Mouse (Mus musculus): ENCODE measurements around the gene Lsamp. TPM values are rescaled to one million over a fixed set of nuclear protein-coding genes. Genes with fewer than 3 reads are reported as not detected.

The Lsamp gene
- polyA plus RNA-seq (2015; fragmentation: Nextera tagmentation; extraction: Ambion mirVana): 27.9 and 37.8 TPM in 2 replicates

DNA sequence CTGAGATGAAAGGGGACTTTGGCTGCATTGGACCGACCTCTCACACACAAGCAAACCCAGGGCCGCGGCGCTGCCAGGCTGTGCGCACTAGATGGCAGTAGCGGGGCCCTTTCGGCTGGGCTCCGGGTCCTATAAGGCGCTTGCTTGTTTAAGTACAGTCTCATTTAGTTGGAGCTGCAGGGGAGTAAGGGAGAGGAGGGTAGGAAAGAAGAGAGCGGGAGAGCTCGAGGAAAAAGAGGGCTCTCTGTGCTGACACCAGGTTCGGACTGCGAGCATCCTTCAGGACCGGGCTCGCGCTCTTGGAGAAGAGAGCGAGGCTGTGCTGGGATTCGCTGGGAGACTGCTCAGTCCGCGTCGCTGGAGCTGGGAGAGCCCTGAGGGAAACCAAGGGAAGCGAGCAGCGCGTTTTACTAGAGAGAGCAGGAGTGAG, at the start of gene Lsamp:
TSS of gene Lsamp (plus strand) at position 157 of the 430 bp plus-strand sequence.
- no peaks in the 10 kb centered on the region for H3K36me3 ChIP-seq (ENCODE audit: poor library complexity, severe bottlenecking)

DNA sequence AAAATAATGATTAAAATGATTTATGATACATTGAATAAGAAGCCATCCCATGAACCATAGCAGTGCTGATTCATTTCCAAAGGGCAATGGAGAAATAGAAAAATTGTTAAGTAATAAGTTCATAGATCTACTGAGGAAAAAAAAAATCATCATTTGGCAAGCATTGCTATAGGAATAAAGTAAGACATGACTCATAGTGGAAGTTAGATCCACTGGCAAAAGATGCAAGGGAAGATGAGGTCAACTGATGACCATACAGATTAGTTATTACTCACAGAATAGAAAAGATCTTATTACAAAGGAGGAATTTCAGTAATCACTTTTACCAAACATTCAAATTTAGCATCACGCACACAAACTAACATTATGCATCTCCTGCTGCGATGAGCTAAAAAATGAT, 26.5 kb upstream of the Lsamp start:
- Histone ChIP-seq H3K9ac (no peak overlapping the region), H3K4me2 (no peak overlapping the region), H3K9me3 (replicated peaks) (no peaks in the 10 kb centered on the region), H3K36me3 (ENCODE audit: poor library complexity, severe bottlenecking) (no peaks in the 10 kb centered on the region), H3K27me3 (no peaks in the 10 kb centered on the region), H3K27ac (no peak overlapping the region), H3K4me1 (no peaks in the 10 kb centered on the region), H3K4me3 (no peak overlapping the region)
- ATAC-seq: no peak
- WGBS: 91% methylated on average over 2 of the region's 2 CpGs

More for the DNA sequence above, at the start of gene Lsamp:
- no peaks in the 10 kb centered on the region for H3K9me3 ChIP-seq (replicated peaks)
- H3K27me3 ChIP-seq: no peaks in the 10 kb centered on the region
- peak; percentile 98 for ATAC-seq
- peak within 1 kb of the TSS; percentile 90 for H3K4me2 ChIP-seq
- peak within 1 kb of the TSS; percentile 77 for H3K9ac ChIP-seq
- H3K4me3 ChIP-seq: peak within 1 kb of the TSS; percentile 65
- H3K27ac ChIP-seq: no peak within 1 kb of the TSS
- H3K4me1 ChIP-seq: 0 out of 2 replicates have a peak, but pooled peaks cover 5% of the 10 kb centered on the region
- under 1% methylated on average over 24 of the region's 24 CpGs for WGBS

DNA sequence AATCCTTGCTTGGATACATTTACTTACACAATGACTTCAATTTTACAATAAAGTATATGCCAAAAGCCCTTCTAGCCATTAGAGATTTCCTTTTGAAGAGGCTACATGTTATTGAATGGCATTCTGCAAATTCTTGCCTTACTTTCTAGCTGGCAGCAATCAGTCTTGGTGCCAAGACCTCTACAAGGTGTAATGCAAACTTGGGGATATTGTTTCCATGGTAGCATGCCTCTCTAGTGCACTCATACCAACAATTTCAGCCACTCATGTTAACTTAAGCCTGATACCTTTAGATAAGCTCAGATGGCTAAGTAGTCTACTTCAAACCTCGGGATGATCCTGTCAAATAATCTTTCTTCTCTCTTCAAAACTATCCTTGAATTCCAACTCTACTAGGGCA, 11.4 kb upstream of the Lsamp start:
- Histone ChIP-seq H3K9me3 (replicated peaks) (no peaks in the 10 kb centered on the region), H3K27ac (no peak overlapping the region), H3K4me1 (no peaks in the 10 kb centered on the region), H3K27me3 (no peaks in the 10 kb centered on the region), H3K9ac (no peak overlapping the region), H3K4me3 (no peak overlapping the region), H3K36me3 (ENCODE audit: poor library complexity, severe bottlenecking) (no peaks in the 10 kb centered on the region), H3K4me2 (no peak overlapping the region)
- 73% methylated on average over 1 of the region's 1 CpGs for WGBS
- ATAC-seq: no peak

DNA sequence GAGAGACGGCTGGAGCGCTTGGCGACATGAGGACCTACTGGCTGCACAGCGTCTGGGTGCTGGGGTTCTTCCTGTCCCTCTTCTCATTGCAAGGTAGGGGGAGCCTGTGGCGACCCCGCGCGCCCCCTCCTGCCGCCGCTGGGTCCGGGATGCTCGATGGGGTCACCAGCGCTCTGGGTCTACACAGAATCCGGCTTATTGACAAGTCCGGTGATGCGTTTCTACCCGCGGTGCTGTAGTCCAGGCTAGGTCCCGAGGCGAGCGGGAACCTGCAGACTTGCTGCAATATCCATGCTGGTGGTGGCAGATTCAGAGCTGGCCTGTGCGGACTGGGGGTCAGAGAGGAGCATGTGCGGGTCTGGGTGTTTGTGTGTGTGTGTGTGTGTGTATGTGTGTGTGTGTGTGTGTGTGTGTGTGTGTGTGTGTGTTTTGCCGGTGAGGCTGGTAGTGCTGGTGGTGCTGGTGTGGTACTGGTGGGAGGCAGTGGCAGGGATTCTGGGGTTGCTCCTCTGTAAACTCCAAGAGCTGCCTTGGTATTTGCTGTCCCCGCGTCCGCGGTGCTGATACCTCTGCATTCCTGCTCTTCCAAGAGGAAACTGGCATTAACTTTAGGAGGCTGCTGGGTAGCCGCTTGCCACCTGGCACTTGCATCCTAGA, 602 bp downstream of the Lsamp start:
- Histone ChIP-seq H3K4me1 (0 out of 2 replicates have a peak, but pooled peaks cover 5% of the 10 kb centered on the region), H3K36me3 (ENCODE audit: poor library complexity, severe bottlenecking) (no peaks in the 10 kb centered on the region), H3K4me3 (peak overlapping the region; percentile 65), H3K4me2 (peak overlapping the region; percentile 90), H3K9me3 (replicated peaks) (no peaks in the 10 kb centered on the region), H3K27ac (no peak overlapping the region), H3K9ac (peak overlapping the region; percentile 77), H3K27me3 (no peaks in the 10 kb centered on the region)
- peak; percentile 68 for ATAC-seq
- WGBS: 1% methylated on average over 28 of the region's 29 CpGs

DNA sequence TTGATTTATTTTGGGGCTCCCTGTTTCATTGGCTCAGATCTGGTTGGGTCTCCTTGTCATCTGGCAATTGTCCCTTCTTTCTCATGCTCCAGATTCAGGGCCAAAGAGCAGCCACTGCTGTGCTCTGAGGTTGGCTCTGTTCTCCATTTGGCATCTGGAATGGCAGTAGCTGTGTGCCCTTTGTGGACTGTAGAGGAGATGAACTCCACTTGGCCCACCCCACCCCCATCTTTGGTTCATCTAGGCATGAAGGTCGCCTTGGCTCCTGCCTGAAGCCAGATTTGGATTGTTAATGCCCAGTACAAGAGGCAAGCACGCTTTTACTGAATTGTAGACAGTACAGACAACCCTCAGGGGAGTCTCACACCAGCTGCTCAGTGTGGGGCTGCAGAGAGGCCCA, 4.3 kb downstream of the Lsamp start:
- WGBS: 63% methylated on average over 2 of the region's 2 CpGs

DNA sequence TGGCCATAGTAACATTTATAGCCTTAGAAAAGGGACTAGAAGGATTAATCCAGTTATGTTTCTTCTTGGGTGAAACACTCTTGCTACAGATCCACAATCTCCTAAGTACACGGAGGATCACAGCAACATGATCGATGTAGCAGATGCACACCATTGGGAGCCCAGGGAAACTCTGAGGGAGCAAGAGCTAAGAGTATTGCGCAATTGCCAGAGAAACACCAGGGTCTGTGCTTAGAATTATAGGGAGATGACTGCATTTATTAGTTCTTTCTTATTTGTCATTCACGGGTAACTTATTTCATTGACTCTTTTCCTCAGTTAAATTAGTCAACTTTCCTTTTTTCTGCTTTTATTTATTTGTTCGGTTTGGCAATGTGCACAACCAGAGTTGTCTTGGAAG, 10.7 kb downstream of the Lsamp start:
- H3K9ac ChIP-seq: no peak overlapping the region
- ATAC-seq: no peak
- H3K4me2 ChIP-seq: no peak overlapping the region
- WGBS: 94% methylated on average over 5 of the region's 5 CpGs
- no peak overlapping the region for H3K27ac ChIP-seq
- H3K27me3 ChIP-seq: no peaks in the 10 kb centered on the region
- H3K9me3 ChIP-seq (replicated peaks): no peaks in the 10 kb centered on the region
- H3K4me3 ChIP-seq: no peak overlapping the region
- no peaks in the 10 kb centered on the region for H3K4me1 ChIP-seq
- H3K36me3 ChIP-seq (ENCODE audit: poor library complexity, severe bottlenecking): no peaks in the 10 kb centered on the region

More for the DNA sequence above, 4.3 kb downstream of the Lsamp start:
- Histone ChIP-seq H3K27me3 (no peaks in the 10 kb centered on the region), H3K4me2 (no peak overlapping the region), H3K9me3 (replicated peaks) (no peaks in the 10 kb centered on the region), H3K27ac (no peak overlapping the region), H3K4me1 (0 out of 2 replicates have a peak, but pooled peaks cover 5% of the 10 kb centered on the region), H3K4me3 (no peak overlapping the region), H3K9ac (no peak overlapping the region), H3K36me3 (ENCODE audit: poor library complexity, severe bottlenecking) (no peaks in the 10 kb centered on the region)
- no peak for ATAC-seq

DNA sequence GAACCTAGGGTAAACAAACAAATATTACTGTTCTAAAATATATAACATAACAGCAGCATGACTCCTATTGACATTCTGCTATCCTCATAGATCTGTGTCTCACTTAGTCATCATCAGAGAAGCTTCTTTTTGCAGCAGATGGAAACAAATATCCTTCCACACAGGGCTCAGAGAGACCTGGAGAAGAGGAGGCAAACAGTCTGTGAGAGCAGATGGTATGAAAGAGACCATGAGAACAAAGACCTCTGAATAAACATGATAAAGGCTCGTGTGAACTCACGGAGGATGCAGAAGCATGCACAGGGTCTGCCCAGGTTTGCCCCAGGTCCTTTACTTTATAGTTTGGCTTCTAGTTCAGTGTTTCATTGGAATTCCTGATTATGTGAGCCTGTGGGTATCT, 24.6 kb downstream of the Lsamp start:
- no peak overlapping the region for H3K4me2 ChIP-seq

DNA sequence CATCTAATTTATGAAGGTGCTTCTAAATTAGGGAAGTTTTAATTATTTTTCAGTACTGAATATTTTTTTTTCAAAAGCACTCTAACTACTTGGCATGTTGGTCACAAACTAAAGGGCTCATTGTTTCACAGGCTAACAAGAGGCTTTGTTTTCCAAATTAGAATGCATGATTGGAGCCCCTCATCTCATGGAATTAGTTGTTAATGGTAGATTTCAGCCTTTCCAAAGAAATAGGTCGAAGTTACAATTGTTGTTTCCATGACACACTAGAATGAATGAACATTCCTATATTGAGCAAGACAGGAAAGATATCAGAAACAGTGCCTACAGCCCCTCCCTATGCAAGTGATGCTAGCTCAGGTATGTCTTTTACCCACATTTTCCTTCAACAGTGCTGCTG, 26.9 kb downstream of the Lsamp start:
- Histone ChIP-seq H3K9ac (no peak overlapping the region), H3K4me1 (no peaks in the 10 kb centered on the region), H3K4me2 (no peak overlapping the region), H3K9me3 (replicated peaks) (no peaks in the 10 kb centered on the region), H3K27me3 (no peaks in the 10 kb centered on the region), H3K4me3 (no peak overlapping the region), H3K27ac (no peak overlapping the region), H3K36me3 (ENCODE audit: poor library complexity, severe bottlenecking) (no peaks in the 10 kb centered on the region)
- 26% methylated on average over 1 of the region's 1 CpGs for WGBS
- no peak for ATAC-seq

More for the DNA sequence above, 24.6 kb downstream of the Lsamp start:
- Histone ChIP-seq H3K27me3 (no peaks in the 10 kb centered on the region), H3K9me3 (replicated peaks) (no peaks in the 10 kb centered on the region), H3K4me1 (no peaks in the 10 kb centered on the region), H3K36me3 (ENCODE audit: poor library complexity, severe bottlenecking) (no peaks in the 10 kb centered on the region), H3K27ac (no peak overlapping the region), H3K4me3 (no peak overlapping the region), H3K9ac (no peak overlapping the region)
- 64% methylated on average over 2 of the region's 2 CpGs for WGBS
- ATAC-seq: no peak

DNA sequence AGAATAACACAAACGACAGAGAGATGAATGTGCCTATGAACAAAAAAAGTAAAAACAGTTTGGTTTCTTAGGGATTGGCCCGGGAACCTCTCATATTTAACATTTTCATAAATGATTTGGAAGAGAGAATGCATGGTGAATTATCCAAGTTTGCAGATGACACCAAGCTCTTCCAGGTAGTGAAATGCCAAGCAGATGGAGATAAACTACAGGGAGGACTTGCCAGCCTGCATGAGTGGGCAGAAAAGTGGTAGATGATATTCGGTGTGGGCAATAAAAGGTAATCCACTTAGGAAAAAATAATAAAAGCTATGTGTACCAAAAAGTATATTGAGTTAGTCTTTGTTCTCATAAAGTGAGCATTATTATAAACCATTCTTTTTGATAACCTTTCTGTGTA, 38.5 kb downstream of the Lsamp start:
- Histone ChIP-seq H3K36me3 (ENCODE audit: poor library complexity, severe bottlenecking) (no peaks in the 10 kb centered on the region), H3K27me3 (no peaks in the 10 kb centered on the region)
- no peak for ATAC-seq

DNA sequence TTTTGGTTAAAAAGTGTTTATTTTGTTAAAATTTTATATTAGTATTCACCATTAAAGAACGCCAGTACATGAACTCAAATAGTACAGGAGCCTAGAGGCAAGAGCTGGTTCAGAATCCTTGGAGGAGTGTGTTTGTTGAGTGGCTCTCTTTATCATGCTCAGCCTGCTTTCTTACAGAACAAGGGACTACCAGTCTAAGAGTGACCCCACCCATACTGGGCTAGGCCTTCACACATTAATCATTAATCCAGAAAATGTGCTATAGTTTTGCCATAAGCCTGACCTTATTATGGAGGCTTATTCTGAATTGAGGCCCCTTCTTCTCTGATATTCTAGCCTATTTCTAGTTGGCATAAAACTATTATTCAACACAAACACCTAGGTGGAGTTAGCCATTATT, 52.6 kb downstream of the Lsamp start:
- no peak for ATAC-seq
- H3K9me3 ChIP-seq (replicated peaks): no peaks in the 10 kb centered on the region
- no peak overlapping the region for H3K27ac ChIP-seq
- 95% methylated on average over 1 of the region's 1 CpGs for WGBS
- no peak overlapping the region for H3K9ac ChIP-seq
- no peaks in the 10 kb centered on the region for H3K27me3 ChIP-seq
- H3K4me3 ChIP-seq: no peak overlapping the region
- no peak overlapping the region for H3K4me2 ChIP-seq
- no peaks in the 10 kb centered on the region for H3K4me1 ChIP-seq
- H3K36me3 ChIP-seq (ENCODE audit: poor library complexity, severe bottlenecking): no peaks in the 10 kb centered on the region

More for the DNA sequence above, 38.5 kb downstream of the Lsamp start:
- no peak overlapping the region for H3K27ac ChIP-seq
- no peak overlapping the region for H3K4me2 ChIP-seq
- H3K9ac ChIP-seq: no peak overlapping the region
- no peaks in the 10 kb centered on the region for H3K4me1 ChIP-seq
- 92% methylated on average over 3 of the region's 3 CpGs for WGBS
- no peaks in the 10 kb centered on the region for H3K9me3 ChIP-seq (replicated peaks)
- H3K4me3 ChIP-seq: no peak overlapping the region

DNA sequence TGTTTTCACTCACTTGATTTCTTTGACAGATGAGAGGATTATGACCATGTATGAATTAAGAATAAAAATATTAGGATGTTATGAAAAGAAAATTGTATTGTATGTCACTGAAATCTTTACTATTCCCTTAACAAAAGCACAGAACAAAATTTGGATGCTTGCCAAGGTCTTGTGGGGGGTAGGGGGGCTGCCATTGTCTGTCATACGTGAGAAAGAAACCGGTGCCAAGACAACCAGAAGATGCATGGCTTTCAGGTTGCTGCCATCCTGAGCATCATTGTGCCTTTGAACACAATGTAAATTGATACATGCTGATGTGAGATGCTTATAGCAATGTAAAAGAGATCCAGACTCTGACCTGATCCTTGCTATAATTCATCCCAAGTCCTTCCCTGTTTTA, 75.4 kb downstream of the Lsamp start:
- no peaks in the 10 kb centered on the region for H3K27me3 ChIP-seq
- ATAC-seq: no peak
- H3K27ac ChIP-seq: no peak overlapping the region
- H3K4me3 ChIP-seq: no peak overlapping the region
- no peaks in the 10 kb centered on the region for H3K9me3 ChIP-seq (replicated peaks)
- H3K4me2 ChIP-seq: no peak overlapping the region
- no peaks in the 10 kb centered on the region for H3K36me3 ChIP-seq (ENCODE audit: poor library complexity, severe bottlenecking)
- WGBS: 27% methylated on average over 2 of the region's 2 CpGs
- no peaks in the 10 kb centered on the region for H3K4me1 ChIP-seq
- H3K9ac ChIP-seq: no peak overlapping the region

DNA sequence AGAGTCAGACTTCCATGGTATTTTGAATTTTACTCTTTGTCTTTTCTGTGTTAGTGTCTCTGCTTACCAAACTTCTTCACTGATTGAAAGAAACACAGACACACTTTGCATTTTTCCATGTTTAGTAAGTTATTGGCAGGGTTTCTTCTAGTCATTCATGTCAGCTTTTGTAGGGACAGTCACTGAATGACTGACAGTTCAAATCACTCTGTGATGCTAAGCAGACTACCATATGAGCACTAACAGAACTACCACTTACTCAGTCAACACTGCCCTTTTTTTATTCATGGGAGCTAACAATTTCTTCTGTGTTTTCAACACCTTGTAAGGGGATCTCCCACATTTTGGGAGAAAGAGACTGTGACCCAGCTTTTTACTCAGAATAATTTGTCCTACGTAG, 75.8 kb downstream of the Lsamp start:
- H3K9me3 ChIP-seq (replicated peaks): no peaks in the 10 kb centered on the region
- no peaks in the 10 kb centered on the region for H3K4me1 ChIP-seq
- no peak overlapping the region for H3K4me2 ChIP-seq
- H3K36me3 ChIP-seq (ENCODE audit: poor library complexity, severe bottlenecking): no peaks in the 10 kb centered on the region
- 89% methylated on average over 1 of the region's 1 CpGs for WGBS
- no peak overlapping the region for H3K4me3 ChIP-seq
- no peak overlapping the region for H3K9ac ChIP-seq
- H3K27ac ChIP-seq: no peak overlapping the region
- H3K27me3 ChIP-seq: no peaks in the 10 kb centered on the region
- no peak for ATAC-seq

DNA sequence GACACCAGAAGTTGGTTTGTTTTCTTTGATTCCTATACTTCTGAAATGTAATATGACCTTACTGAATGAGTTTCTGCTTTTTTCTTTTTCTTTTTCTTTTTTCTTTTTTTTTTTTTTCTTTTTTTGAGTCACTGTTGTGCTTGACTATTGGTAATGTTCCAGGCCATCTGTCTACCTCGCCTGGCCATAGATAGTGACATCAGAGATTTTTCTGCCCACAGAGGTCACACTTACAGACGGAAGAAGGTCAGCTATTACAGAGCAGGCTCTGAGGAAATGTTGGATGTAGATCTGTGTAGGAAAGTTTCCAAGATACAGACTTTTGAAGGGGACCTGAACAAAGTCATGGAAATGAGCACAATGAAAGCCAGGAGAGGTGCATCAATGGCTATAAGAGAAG, 76.3 kb downstream of the Lsamp start:
- ATAC-seq: no peak
- Histone ChIP-seq H3K4me1 (no peaks in the 10 kb centered on the region), H3K9me3 (replicated peaks) (no peaks in the 10 kb centered on the region)

More for the DNA sequence above, 76.3 kb downstream of the Lsamp start:
- H3K4me2 ChIP-seq: no peak overlapping the region
- H3K27me3 ChIP-seq: no peaks in the 10 kb centered on the region
- H3K9ac ChIP-seq: no peak overlapping the region
- H3K36me3 ChIP-seq (ENCODE audit: poor library complexity, severe bottlenecking): no peaks in the 10 kb centered on the region
- no peak overlapping the region for H3K27ac ChIP-seq
- WGBS: 78% methylated on average over 2 of the region's 2 CpGs
- H3K4me3 ChIP-seq: no peak overlapping the region
